Mouse (Mus musculus) stomach, postnatal 0 days (tissue): ENCODE data around the gene Kcnj11.

Experiments used
- CTCF ChIP-seq: IDR thresholded peaks from 2 replicates; pipeline ENCODE4 v1.5.1; 2016; ENCODE audit warnings: antibody characterized with exemption, low read depth, mild to moderate bottlenecking, moderate library complexity
- EP300 ChIP-seq: optimal IDR thresholded peaks from 2 replicates; pipeline ENCODE3; 2016; ENCODE audit warnings: antibody characterized with exemption

DNA sequence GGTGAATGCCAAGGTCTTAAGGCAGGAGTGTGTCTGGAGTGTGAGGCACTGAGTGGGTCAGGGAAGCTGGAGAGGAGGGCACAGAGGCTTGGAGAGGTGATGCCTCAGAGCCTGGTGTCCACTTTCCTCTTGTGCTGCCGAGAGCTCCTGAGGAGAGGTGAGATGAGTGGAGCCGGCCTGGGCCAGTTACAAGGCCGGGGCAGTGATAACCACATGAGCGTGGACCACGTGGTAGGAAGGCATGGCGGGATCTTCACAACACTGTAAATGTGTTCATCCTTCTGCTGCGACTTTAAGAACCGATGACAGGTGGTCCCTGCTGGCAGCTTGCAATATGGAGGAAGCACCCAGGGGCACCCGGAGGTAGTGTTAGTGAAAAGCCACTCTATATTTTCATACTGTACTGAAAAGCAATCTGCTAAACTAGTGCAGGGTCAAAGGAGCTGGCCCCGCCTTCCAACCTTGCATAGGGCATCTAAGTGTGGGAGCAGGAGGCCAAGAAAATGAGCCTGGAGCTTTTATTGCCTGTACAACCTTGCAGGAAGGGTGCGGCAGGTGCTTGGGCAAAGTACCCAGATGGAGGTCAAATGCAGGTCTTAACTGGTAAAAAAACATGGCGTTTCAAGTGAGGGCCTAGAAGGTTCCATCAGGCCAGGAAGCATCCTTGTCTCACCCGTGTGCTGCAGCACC is 52.5 kb downstream of the Kcnj11 start:
- TF ChIP-seq EP300 (no peak), CTCF (no peak)
